Mouse (Mus musculus): Measurements from ENCODE around the gene Afdn. TPM values are rescaled to one million over a fixed set of nuclear protein-coding genes. Genes with fewer than 3 reads are reported as not detected.
A peak's percentile ranks its signal among the peaks of the same experiment; 100 is the strongest.
"Not testable (repeated sequence)": the region's sequence is repeated elsewhere in the genome, so short reads cannot be mapped to it uniquely, and the experiment has no call there.

Afdn gene
- polyA plus RNA-seq, 1 experiment from 2014 or later = 10.4 TPM

DNA sequence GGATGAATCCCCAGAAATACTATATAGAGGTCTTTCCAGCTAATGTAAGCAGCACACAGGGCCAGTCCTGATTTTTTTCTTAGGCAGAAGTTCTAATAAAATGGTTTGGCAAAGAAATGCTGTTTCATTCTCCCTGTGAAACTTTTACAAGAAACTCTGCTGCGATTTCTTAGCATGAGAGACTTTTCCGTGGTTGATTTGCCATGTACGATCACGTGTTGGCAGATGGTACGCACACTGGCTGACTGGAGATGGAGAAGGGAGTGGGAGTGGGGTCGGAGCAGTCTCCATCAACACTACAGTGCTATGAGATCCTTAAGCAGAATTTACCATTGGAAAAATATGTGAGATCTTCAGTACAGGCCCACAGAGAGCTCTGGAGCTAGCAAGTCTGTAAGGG lies 16.1 kb upstream of the Afdn start:
- H3K27ac ChIP-seq = no peak overlapping the region
- 96% methylated on average over 6 of the region's 6 CpGs for WGBS (ENCODE audit: missing documents)
- no peaks in the 10 kb centered on the region for H3K36me3 ChIP-seq (ENCODE audit: inconsistent target)
- H3K4me3 ChIP-seq (ENCODE audit: inconsistent target) = no peak overlapping the region
- no peaks in the 10 kb centered on the region for H3K79me2 ChIP-seq (ENCODE audit: inconsistent target)

DNA sequence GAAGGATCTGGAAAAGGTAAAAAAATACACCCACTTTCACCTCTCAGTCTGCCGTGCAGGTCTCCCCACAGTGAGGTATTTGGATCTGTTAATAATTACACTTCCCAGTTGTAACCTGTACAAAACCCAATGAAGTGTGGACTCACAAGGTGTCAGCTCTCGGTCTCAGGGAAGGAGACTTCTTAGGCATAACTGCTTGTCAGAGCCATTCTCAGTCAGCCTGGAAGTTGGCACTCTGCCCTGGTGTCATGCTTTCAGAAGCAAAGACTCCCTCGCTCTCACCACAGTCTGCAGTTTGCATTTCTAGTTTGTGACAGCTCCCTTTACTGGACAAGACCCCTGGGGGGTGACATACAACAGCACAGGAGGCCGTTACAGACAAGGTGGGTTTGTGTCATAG lies 15.5 kb upstream of the Afdn start:
- Histone ChIP-seq H3K79me2 (ENCODE audit: inconsistent target) (no peaks in the 10 kb centered on the region), H3K4me3 (ENCODE audit: inconsistent target) (no peak overlapping the region), H3K36me3 (ENCODE audit: inconsistent target) (no peaks in the 10 kb centered on the region), H3K27ac (no peak overlapping the region)
- WGBS (ENCODE audit: missing documents) = 69% methylated on average over 4 of the region's 4 CpGs

DNA sequence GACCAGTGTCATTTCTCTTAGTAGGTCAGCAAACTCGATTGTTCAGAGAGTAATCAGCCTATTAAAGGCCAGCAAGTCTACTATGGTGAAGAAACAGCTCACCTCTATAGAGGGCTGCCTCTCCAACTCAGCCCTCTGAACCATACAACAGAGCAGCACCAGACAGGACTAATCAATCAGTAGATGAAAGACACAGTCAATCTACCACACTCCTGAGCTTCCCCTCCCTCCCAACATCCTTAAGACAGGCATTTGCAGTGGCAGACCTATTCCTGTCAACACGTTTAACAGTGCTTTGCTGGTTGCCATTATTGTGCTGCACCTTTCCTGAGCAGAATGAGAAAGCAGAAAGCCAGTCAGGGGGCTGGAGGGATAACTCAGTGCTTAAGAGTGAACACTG lies 15.0 kb upstream of the Afdn start:
- Histone ChIP-seq H3K4me3 (ENCODE audit: inconsistent target) (no peak overlapping the region), H3K27ac (no peak overlapping the region), H3K79me2 (ENCODE audit: inconsistent target) (no peaks in the 10 kb centered on the region), H3K36me3 (ENCODE audit: inconsistent target) (no peaks in the 10 kb centered on the region)
- 65% methylated on average over 2 of the region's 2 CpGs for WGBS (ENCODE audit: missing documents)

DNA sequence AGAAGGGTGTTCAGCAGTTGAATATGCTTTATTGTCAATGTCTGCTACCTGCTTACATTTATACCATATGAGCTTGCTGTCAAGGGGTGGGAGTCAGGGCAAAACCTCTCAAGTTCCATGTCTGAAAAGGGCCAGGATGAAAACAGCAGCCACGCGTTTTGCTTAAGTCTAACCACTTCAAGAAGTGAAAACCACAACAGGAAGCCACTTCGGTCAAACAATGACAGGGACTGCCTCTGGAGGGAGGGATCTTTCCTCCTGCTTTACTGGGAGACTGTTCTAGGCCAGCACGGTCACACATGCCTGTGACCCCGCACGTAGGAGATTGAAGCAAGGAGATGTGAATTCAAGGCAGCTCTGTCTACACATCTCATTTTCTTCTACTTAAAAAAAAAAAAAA lies 14.0 kb upstream of the Afdn start:
- 3% methylated on average over 6 of the region's 6 CpGs for WGBS (ENCODE audit: missing documents)
- no peaks in the 10 kb centered on the region for H3K79me2 ChIP-seq (ENCODE audit: inconsistent target)
- no peak overlapping the region for H3K27ac ChIP-seq
- no peaks in the 10 kb centered on the region for H3K36me3 ChIP-seq (ENCODE audit: inconsistent target)
- no peak overlapping the region for H3K4me3 ChIP-seq (ENCODE audit: inconsistent target)

DNA sequence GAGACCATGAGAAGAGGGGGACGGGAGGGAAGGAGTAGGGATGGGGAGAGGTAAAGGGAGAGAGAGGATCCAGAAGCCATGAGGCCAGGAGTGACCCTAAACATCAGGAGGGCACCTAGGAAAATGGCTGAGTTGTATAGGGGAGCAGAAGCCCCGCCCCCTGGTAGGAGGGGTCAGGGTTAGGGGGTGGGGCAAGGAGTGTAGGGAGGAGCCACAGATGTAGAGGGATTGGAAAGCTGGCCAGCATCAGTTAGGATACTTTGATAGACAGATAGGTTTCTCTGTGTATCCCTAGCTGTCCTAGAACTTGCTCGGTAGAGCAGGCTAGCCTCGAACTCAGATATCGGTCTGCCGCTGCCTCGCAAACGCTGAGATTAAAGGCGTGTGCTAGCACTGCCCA lies 12.7 kb upstream of the Afdn start:
- H3K27ac ChIP-seq = no peak overlapping the region
- 94% methylated on average over 9 of the region's 9 CpGs for WGBS (ENCODE audit: missing documents)
- no peaks in the 10 kb centered on the region for H3K36me3 ChIP-seq (ENCODE audit: inconsistent target)
- H3K4me3 ChIP-seq (ENCODE audit: inconsistent target) = no peak overlapping the region
- no peaks in the 10 kb centered on the region for H3K79me2 ChIP-seq (ENCODE audit: inconsistent target)

DNA sequence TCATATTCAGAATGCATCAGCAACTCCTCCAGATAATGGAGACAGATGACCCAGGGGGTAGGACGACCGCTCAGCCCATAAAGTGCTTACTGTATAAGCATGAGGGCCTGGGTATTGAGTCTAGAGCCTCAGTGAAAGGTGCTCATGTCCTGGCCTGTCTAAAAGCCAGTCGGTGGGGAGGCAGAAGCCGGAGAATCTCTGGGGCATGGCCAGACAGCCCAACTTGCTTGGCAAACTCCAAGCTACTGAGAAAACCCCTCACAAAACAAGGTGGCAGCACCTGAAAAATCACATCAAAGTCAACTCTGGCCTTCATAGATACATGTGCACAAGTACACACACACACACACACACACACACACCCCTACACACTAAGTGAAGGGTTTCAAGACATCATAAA lies 11.3 kb upstream of the Afdn start:
- H3K79me2 ChIP-seq (ENCODE audit: inconsistent target) = no peaks in the 10 kb centered on the region
- H3K27ac ChIP-seq = no peak overlapping the region
- no peaks in the 10 kb centered on the region for H3K36me3 ChIP-seq (ENCODE audit: inconsistent target)
- no peak overlapping the region for H3K4me3 ChIP-seq (ENCODE audit: inconsistent target)
- 86% methylated on average over 4 of the region's 4 CpGs for WGBS (ENCODE audit: missing documents)

DNA sequence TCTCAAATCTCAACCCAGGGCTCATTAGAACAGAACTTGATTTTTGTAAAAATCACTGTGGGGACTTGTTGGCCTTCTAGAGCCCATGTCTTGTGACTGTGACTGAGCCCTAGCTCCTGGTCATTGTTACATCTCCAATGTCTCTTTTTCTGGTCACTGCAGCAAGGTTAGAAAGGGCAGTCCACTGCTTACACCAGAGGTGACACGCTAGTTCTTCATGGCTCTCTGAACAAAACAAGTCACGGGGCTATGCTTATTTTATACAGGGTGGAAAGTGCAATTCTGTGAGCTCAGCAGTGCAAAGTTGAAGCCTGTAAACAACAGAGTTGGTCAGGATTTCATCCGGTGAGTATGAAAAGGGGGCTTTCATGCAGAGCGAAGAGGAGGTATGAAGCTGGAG lies 6.4 kb upstream of the Afdn start:
- Histone ChIP-seq H3K4me3 (ENCODE audit: inconsistent target) (no peak overlapping the region), H3K36me3 (ENCODE audit: inconsistent target) (no peaks in the 10 kb centered on the region), H3K79me2 (ENCODE audit: inconsistent target) (no peaks in the 10 kb centered on the region), H3K27ac (no peak overlapping the region)
- 98% methylated on average over 4 of the region's 4 CpGs for WGBS (ENCODE audit: missing documents)

DNA sequence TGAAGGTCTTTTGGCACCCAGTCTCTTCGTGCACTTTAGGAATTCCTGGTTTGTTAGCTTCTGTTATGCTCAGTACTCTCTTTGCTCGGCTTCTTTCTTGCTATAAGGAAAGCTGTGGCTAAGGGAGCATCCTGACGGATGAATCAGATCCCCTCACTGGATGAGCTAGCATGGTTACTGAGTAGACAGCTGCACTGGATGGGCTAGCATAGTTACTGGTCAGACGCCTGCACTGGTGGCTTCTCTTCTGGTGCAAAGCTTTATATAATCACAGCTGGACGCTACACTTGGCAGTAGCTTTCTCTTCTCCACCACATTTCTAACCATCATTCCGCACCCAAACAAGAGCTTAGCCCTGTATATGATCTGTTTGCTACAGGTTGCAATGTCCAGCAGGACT lies 5.4 kb upstream of the Afdn start:
- no peak overlapping the region for H3K4me3 ChIP-seq (ENCODE audit: inconsistent target)
- H3K27ac ChIP-seq = no peak overlapping the region
- no peaks in the 10 kb centered on the region for H3K79me2 ChIP-seq (ENCODE audit: inconsistent target)
- H3K36me3 ChIP-seq (ENCODE audit: inconsistent target) = no peaks in the 10 kb centered on the region
- 96% methylated on average over 6 of the region's 6 CpGs for WGBS (ENCODE audit: missing documents)

DNA sequence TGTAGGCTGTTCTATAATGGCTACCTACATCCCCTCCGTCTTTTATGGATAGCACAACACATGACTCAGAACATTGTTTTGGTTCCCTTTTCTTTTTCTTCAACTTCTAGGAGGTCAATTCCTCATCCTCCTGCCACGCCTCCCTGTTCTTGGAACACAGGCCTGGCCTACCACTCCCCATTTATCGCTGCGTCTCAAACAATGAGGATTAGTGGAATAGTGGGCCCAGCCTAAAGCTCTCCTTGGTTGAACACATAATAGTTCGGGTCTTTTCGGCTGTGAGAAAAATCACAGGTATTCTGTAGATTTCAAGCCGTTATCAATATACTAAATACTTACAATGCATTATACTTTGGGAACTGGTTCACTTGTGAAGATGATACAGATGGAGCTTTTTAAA lies 1.8 kb upstream of the Afdn start:
- peaks cover under 1% of the 10 kb centered on the region; the same call in 1 of the 2 replicates for H3K79me2 ChIP-seq (ENCODE audit: inconsistent target)
- no peaks in the 10 kb centered on the region for H3K36me3 ChIP-seq (ENCODE audit: inconsistent target)
- 95% methylated on average over 7 of the region's 7 CpGs for WGBS (ENCODE audit: missing documents)
- no peak overlapping the region for H3K27ac ChIP-seq
- H3K4me3 ChIP-seq (ENCODE audit: inconsistent target) = no peak overlapping the region

DNA sequence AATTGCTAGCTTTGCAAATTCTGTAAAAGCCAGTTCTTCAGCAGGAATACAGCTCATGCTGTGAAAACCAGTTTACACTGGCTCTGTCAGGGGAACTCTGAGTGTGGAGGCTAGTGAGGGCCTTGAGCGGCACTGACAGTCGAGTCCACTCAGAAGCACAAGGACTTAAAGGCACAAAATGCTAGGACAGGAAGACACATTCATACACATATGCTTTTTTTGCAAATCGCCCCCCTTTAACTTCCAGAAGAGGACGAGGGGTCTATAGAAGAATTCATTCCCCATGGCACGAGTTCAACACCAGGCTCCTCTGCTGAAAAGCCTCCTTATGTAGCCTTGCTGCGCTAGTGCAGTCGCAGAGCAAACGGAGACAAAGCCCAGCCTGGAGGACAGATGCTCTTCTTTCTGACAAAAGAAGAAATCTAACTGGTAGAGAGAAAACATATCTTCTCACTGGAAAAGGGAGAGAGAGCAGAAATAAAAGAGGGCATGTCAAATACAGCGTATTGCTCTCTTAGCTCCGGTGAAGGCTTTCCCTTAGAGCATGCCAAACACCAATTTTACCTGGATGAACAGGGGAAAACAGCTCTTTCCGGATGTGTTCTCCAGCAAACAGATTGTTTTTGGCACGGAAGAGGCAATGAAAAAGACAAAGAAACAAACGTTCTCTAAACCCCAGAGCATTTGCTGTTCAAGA lies 1.0 kb upstream of the Afdn start:
- H3K4me3 ChIP-seq (ENCODE audit: inconsistent target) = peak overlapping the region; percentile 29
- WGBS (ENCODE audit: missing documents) = 76% methylated on average over 13 of the region's 13 CpGs
- H3K27ac ChIP-seq = no peak overlapping the region

DNA sequence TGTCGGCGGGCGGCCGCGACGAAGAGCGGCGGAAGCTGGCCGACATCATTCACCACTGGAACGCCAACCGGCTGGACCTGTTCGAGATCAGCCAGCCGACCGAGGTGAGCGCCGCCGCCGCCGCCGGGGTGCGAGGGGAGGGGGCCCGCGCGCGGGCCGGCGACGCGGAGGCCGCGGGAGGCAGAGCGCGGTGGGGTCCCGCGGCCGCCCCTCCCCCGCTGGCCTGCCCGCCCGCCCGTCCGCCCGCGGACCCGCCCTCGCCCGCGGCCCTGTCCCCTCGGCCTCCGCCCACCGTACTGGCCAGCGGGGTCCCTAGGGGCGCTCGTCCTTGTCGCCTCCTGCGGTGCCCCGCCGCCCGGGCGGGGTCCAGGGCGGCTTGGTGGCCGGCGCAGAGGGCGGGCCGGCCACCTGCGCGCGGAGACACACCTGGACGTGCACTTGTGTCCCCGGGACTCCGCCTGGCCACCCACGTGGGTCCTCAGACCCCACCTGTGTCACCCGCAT lies 388 bp downstream of the Afdn start:
- 5% methylated on average over 24 of the region's 72 CpGs for WGBS (ENCODE audit: missing documents)
- Histone ChIP-seq H3K36me3 (ENCODE audit: inconsistent target) (no peaks in the 10 kb centered on the region), H3K27ac (no peak overlapping the region), H3K79me2 (ENCODE audit: inconsistent target) (peaks cover 18% of the 10 kb centered on the region), H3K4me3 (ENCODE audit: inconsistent target) (no peak overlapping the region)

More for the DNA sequence above, 1.0 kb upstream of the Afdn start:
- Histone ChIP-seq H3K79me2 (ENCODE audit: inconsistent target) (peaks cover 8% of the 10 kb centered on the region), H3K36me3 (ENCODE audit: inconsistent target) (no peaks in the 10 kb centered on the region)

DNA sequence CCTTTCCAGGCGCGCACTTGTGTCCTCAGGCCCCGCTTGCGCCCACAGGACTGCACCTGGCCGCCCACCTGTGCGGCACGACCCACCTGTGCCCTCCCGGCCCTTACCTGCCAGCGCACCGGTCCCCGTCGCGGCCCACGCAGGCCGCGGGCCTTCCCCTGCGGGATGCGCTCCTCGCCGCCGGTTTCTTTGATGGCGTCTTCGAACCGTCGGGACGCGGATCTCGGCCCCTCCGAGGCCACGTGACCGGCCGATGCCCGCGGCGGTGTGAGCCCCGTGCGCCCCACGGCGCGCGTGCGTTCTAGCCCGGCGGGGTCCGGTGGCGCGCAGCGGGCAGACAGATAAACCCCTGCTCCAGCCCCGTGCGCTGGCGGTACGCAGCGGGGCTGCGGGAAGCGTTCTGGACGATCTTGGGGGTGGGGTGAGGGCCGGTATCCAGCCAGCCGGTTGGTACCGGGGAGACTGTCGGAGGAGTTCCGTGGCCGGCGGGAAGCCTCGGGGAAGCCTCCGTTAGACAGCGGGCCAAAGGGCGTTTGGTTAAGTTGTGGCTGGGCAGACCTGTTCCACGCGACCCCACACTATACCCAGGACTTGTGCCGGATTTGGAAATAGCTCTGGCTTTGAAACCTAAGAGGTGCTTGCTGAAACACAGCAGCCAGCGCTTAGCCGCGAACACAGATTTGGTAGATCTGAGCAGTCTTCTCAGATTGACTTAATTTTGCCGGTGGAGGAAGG lies 1.0 kb downstream of the Afdn start, which contains the start of gene Tcte2:
TSS of gene Tcte2 (minus strand) at position 647 of the 735 bp plus-strand sequence.
- Histone ChIP-seq H3K79me2 (ENCODE audit: inconsistent target) (peaks cover 19% of the 10 kb centered on the region), H3K27ac (no peak within 1 kb of the TSS), H3K4me3 (ENCODE audit: inconsistent target) (no peak within 1 kb of the TSS), H3K36me3 (ENCODE audit: inconsistent target) (no peaks in the 10 kb centered on the region)
- 6% methylated on average over 73 of the region's 74 CpGs for WGBS (ENCODE audit: missing documents)

DNA sequence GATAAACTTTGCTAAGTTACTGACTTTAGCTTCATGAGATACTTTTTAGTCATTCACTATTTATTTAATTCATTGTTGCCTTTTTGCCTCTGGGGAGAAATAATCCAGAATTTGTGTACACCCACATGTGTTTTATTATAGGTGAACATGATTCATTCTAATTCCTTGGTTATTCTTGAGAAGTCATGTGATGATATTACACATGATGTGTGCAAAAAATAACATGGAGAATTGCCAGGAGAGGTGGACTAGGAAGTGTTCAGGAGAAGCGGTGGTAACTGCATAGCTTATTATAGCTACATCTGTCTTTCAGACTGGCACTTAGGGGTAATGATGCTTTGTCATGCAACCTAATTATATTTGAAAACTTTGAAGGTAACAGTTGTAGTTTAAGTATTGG lies 3.5 kb downstream of the Afdn start:
- 100% methylated on average over 1 of the region's 1 CpGs for WGBS (ENCODE audit: missing documents)
- Histone ChIP-seq H3K79me2 (ENCODE audit: inconsistent target) (peaks cover 22% of the 10 kb centered on the region), H3K27ac (no peak overlapping the region), H3K36me3 (ENCODE audit: inconsistent target) (no peaks in the 10 kb centered on the region), H3K4me3 (ENCODE audit: inconsistent target) (no peak overlapping the region)

DNA sequence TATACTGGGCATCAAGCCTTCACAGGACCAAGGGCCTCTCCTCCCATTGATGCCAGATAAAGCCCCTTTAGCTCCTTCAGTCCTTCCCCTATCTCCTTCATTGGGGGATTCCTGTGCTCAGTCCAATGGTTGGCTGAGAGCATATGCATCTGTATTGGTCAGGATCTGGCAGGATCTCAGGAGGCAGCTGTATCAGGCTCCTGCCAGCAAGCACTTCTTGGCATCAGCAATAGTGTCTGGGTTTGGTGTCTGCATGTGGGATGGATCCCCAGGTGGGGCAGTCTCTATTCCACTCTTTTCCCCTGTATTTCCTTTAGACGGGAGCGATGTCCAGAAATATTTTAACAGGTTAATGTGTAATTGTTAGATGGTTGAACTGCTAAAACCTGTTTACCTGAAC lies 4.6 kb downstream of the Afdn start:
- H3K36me3 ChIP-seq (ENCODE audit: inconsistent target); H3K27ac ChIP-seq; H3K4me3 ChIP-seq (ENCODE audit: inconsistent target): not testable (repeated sequence)
- WGBS (ENCODE audit: missing documents) = 100% methylated on average over 2 of the region's 2 CpGs
- H3K79me2 ChIP-seq (ENCODE audit: inconsistent target) = peaks cover 22% of the 10 kb centered on the region

DNA sequence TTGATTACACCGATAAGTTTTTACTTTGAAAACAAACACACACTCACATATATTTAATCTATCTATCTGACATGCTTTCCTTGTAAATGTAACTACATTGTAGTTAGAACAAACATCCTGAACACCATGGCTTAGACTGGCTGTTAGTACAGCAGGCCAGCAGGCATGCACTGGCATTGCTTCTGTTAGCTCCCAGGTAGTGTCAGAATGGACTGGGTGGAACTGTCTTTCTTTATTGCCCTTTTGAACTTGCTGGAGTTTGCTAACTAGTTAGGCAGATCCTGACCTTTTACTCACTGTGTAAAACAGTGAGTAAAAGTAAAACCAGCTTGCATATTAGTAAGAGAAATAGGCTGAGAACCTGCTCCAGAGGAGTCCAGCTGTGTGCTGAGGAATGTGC lies 8.2 kb downstream of the Afdn start:
- WGBS (ENCODE audit: missing documents) = 90% methylated on average over 1 of the region's 1 CpGs
- Histone ChIP-seq H3K27ac (no peak overlapping the region), H3K79me2 (ENCODE audit: inconsistent target) (peaks cover 30% of the 10 kb centered on the region), H3K4me3 (ENCODE audit: inconsistent target) (no peak overlapping the region), H3K36me3 (ENCODE audit: inconsistent target) (no peaks in the 10 kb centered on the region)
